In genomic region chr5:83678373-83678772, GRCm38 (mm10) we compare ENCODE assay signal across 15 mouse cellular contexts.
A peak's percentile ranks its signal among the peaks of the same experiment; 100 is the strongest.
DNase-seq lines count a peak whose midpoint lies in the region; ATAC-seq and TF ChIP-seq lines count a peak whose summit lies in the region.
"Had no signal": no experiment of that assay in that cellular context is flagged by ENCODE, and none has a peak within 500 bp of the region (broad histone marks: within the 10 kb centered on the region; RNA-seq: fewer than 3 reads in every experiment).

No protein-coding gene starts in this region.

- WGBS in limb, embryonic 14.5 days = 54% methylated on average over 6 of the region's 6 CpGs
- WGBS in limb, embryonic 10.5 days = 91% methylated on average over 6 of the region's 6 CpGs
- 31% methylated on average over 6 of the region's 6 CpGs for whole genome bisulfite sequencing in neural tube, embryonic 14.5 days

- DNase-seq in frontal cortex, postnatal 14 days (ENCODE audit: low spot score in 2 of 2) = no peak
- peak; percentile 21 for DNase-seq in limb, embryonic 14.5 days (ENCODE audit: low spot score)
- DNase-seq in limb, embryonic 10.5 days (ENCODE audit: low spot score) = no peak
- DNase-seq in brain, embryonic 18.5 days (ENCODE audit: low read depth, low spot score) = peak; percentile 20
- no peak for DNase-seq in kidney, adult 9 months
- no peak for DNase-seq in gastrocnemius, adult 18-20 months (ENCODE audit: low spot score)
- DNase-seq: adrenal gland, postnatal 14 days; gastrocnemius, adult 2 months; heart, adult 2 months; heart, postnatal 10 days; lung, postnatal 36 days had no signal

- no peaks in the 10 kb centered on the region for H3K4me1 ChIP-seq in limb, embryonic 14.5 days (ENCODE audit: control insufficient read depth, insufficient read depth, low read length)
- H3K4me1 ChIP-seq in limb, embryonic 10.5 days = no peaks in the 10 kb centered on the region
- H3K4me1 ChIP-seq in neural tube, embryonic 14.5 days (ENCODE audit: control insufficient read depth, insufficient read depth, low read length) = no peaks in the 10 kb centered on the region
- H3K4me1 ChIP-seq: midbrain, embryonic 12.5 days had no signal

- ATAC-seq in frontal cortex, adult (ENCODE audit: low TSS enrichment) = peak; percentile 47; the same call in 1 of the 2 replicates
- ATAC-seq in limb, embryonic 14.5 days (ENCODE audit: low FRiP score, low read depth) = no peak
- ATAC-seq in neural tube, embryonic 14.5 days (ENCODE audit: low read depth) = peak; percentile 83; the same call in 1 of the 2 replicates

- H3K27ac ChIP-seq in limb, embryonic 14.5 days (replicated peaks; ENCODE audit: low read depth, low read length) = no peak overlapping the region
- H3K27ac ChIP-seq in limb, embryonic 10.5 days = no peak overlapping the region
- H3K27ac ChIP-seq in neural tube, embryonic 14.5 days (ENCODE audit: low read depth, low read length) = no peak overlapping the region
- H3K27ac ChIP-seq: gastrocnemius, adult 2 months; heart, adult 2 months; liver, embryonic 14.5 days; midbrain, embryonic 12.5 days had no signal

- H3K36me3 ChIP-seq in limb, embryonic 14.5 days (ENCODE audit: control insufficient read depth, insufficient read depth, low read length) = no peaks in the 10 kb centered on the region
- H3K36me3 ChIP-seq in limb, embryonic 10.5 days = no peaks in the 10 kb centered on the region
- no peaks in the 10 kb centered on the region for H3K36me3 ChIP-seq in neural tube, embryonic 14.5 days (ENCODE audit: control insufficient read depth, insufficient read depth, low read length)
- H3K36me3 ChIP-seq: midbrain, embryonic 12.5 days had no signal

- H3K9me3 ChIP-seq in limb, embryonic 14.5 days (ENCODE audit: control insufficient read depth, low read length) = no peaks in the 10 kb centered on the region
- no peaks in the 10 kb centered on the region for H3K9me3 ChIP-seq in limb, embryonic 10.5 days (replicated peaks)
- H3K9me3 ChIP-seq in neural tube, embryonic 14.5 days (ENCODE audit: control insufficient read depth, low read length) = no peaks in the 10 kb centered on the region
- H3K9me3 ChIP-seq: midbrain, embryonic 12.5 days had no signal

- no peak overlapping the region for H3K9ac ChIP-seq in limb, embryonic 14.5 days (ENCODE audit: low read depth, low read length, severe bottlenecking)
- no peak overlapping the region for H3K9ac ChIP-seq in neural tube, embryonic 14.5 days (replicated peaks; ENCODE audit: low read depth, low read length)
- H3K9ac ChIP-seq: liver, embryonic 14.5 days; midbrain, embryonic 12.5 days had no signal

- H3K4me3 ChIP-seq in limb, embryonic 14.5 days (replicated peaks; ENCODE audit: low read length) = no peak overlapping the region
- H3K4me3 ChIP-seq in limb, embryonic 10.5 days = no peak overlapping the region
- no peak overlapping the region for H3K4me3 ChIP-seq in neural tube, embryonic 14.5 days (ENCODE audit: low read depth, low read length)
- H3K4me3 ChIP-seq: gastrocnemius, adult 2 months; heart, adult 2 months; midbrain, embryonic 12.5 days had no signal

- H3K27me3 ChIP-seq in limb, embryonic 14.5 days (ENCODE audit: control insufficient read depth, insufficient read depth, low read length) = no peaks in the 10 kb centered on the region
- H3K27me3 ChIP-seq in limb, embryonic 10.5 days (ENCODE audit: low read depth, poor library complexity, severe bottlenecking) = no peaks in the 10 kb centered on the region
- H3K27me3 ChIP-seq in neural tube, embryonic 14.5 days (ENCODE audit: control insufficient read depth, insufficient read depth, low read length) = no peaks in the 10 kb centered on the region
- H3K27me3 ChIP-seq: midbrain, embryonic 12.5 days had no signal

- TF ChIP-seq POLR2A in limb, embryonic 14.5 days (IDR thresholded peaks at IDR 0.05; ENCODE audit: borderline replicate concordance, extremely low read depth, insufficient read depth, insufficient read length) = no peak

- no peak overlapping the region for H3K4me2 ChIP-seq in limb, embryonic 14.5 days (replicated peaks; ENCODE audit: low read depth, low read length, severe bottlenecking)
- H3K4me2 ChIP-seq in neural tube, embryonic 14.5 days (ENCODE audit: low read depth, low read length) = no peak overlapping the region
- H3K4me2 ChIP-seq: midbrain, embryonic 12.5 days had no signal

Comparison
In these comparisons a context has a peak if more than half of its experiments do, and no peak if none do; other contexts are left out.
1. DNase-seq: peak in limb, embryonic 14.5 days (single experiment) and brain, embryonic 18.5 days (single experiment); none in frontal cortex, postnatal 14 days (0 of 2), limb, embryonic 10.5 days (single experiment), kidney, adult 9 months (single experiment) and gastrocnemius, adult 18-20 months (single experiment).